Mouse (Mus musculus) cortical plate, adult 2 months (tissue): Measurements from ENCODE around the gene Plcb3.

ENCODE experiments used
- CTCF ChIP-seq: fragments of 200-500 bp; IDR thresholded peaks from 2 replicates; pipeline ENCODE4 v1.5.1; 2011; ENCODE audit warnings: mild to moderate bottlenecking, control low read depth, low read length; ENCODE audit not compliant: insufficient read depth; ENCODE audit errors: extremely low read depth
- POLR2A ChIP-seq: fragments of 200-500 bp; IDR thresholded peaks from 2 replicates; pipeline ENCODE4 v1.6.1; 2011; ENCODE audit warnings: mild to moderate bottlenecking, low read length, control low read depth; ENCODE audit not compliant: insufficient read depth; ENCODE audit errors: extremely low read depth

DNA sequence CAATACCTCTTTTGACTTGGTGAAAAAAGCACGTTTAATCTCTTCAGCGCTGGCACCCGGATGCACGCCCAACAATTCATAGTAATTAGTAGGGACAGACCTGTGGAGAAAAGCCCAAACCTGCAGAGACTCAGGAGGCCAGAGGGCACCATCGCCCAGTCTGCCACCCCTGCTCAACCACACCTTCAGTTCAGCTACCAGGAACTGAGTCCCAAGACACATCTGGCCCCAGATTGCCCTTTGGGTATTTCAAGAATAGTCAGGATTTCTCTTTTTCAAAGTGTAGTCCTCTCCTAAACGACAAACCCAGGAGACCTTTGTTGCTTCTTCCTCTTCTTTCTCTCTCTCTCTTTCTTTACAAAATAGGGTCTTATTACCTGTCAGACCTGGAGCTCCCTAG lies 14.4 kb upstream of the Plcb3 start:
- TF ChIP-seq CTCF (no peak), POLR2A (no peak)
